Mouse (Mus musculus) kidney, adult 2 months (tissue): Measurements from ENCODE around the gene Gsta3.

ENCODE experiments used
- CTCF ChIP-seq: fragments of 200-500 bp; conservative IDR thresholded peaks from 2 replicates; pipeline ENCODE4 v1.5.1; 2011; ENCODE audit warnings: low read depth, mild to moderate bottlenecking, control low read depth, low read length, moderate library complexity, mixed read lengths; ENCODE audit not compliant: insufficient read depth, insufficient read length
- POLR2A ChIP-seq: fragments of 200-500 bp; IDR thresholded peaks from one replicate; pipeline ENCODE4 v1.6.1; 2011; ENCODE audit warnings: low read depth, low read length, control low read depth

DNA sequence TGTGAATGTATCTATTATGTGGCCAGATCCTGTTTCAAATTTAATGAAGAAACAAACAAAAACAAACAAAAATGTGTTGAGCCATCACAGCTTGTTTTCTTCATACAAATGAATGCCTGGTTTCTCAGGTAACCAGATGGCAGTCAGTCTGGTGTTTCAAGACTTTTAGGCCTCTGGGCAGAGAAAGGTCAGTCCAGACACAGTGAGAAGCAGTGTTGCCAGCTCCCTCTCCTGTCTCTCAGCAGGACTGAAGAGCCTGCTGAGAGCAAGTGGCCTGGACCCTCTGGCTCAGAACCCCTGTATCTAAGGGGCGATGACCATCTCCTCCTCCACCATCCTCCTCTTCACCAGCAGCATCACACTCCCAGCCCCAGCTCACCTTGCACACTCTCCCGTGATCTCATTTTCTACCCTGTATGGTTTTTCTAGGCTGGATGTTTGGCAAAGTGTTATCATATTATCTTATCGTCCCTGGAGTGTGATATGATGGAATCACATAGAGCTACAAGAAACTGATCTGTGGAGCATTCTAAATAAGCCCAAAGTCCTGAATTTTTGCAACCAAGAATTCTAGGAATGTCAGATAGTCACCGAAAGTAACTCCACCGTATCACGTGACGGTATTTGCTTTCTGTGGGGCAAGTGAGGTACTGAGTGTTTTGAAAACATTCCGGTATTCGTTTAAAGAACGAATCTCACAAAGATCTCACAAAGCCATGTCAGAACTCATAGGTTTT is 12.3 kb downstream of the Gsta3 start:
- TF ChIP-seq CTCF (0 out of 2 replicates have a peak, but pooled peaks have one; percentile 11), POLR2A (no peak)
